In the genomic region with DNA sequence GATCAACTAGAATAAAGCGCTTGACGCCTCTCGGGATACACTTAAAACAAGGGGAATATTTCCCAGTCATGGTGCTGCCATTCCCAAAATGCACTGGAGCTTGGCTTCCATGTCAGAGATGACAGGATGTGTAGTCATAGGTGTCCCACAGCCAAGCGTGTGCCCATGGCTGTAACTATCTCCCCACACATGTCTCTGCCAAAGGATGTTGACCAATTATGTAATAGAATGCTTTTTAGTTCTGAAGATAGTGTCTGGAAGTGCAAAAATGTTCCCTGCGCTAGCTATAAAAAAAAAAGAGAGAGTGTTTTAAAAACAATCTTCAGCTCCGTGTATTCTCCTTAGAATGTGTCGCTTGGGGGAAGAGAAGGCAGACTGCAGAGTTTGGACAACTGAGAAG, we compare ENCODE assay signal across 24 mouse cellular contexts. TPM values are rescaled to one million over a fixed set of nuclear protein-coding genes. Genes with fewer than 3 reads are reported as not detected.
A peak's percentile ranks its signal among the peaks of the same experiment; 100 is the strongest.
DNase-seq lines count a peak whose midpoint lies in the region; TF ChIP-seq lines count a peak whose summit lies in the region.
"Had no signal": no experiment of that assay in that cellular context is flagged by ENCODE, and none has a peak within 500 bp of the region (broad histone marks: within the 10 kb centered on the region; RNA-seq: fewer than 3 reads in every experiment).

No protein-coding gene starts in this region.

- H3K27ac ChIP-seq in left cerebral cortex, adult 2 months: peak overlapping the region; percentile 62
- H3K27ac ChIP-seq: forebrain, embryonic 10.5 days; hindbrain, embryonic 10.5 days; intestine, embryonic 15.5 days; limb, embryonic 13.5 days; liver, embryonic 12.5 days; stomach, postnatal 0 days had no signal

- TF ChIP-seq CTCF in left cerebral cortex, adult 2 months (IDR thresholded peaks at IDR 0.05): no peak

- intact Hi-C loops in left cerebral cortex, adult 2 months (cut with DNase I): loop anchor here (2.0 kb wide), 1 partner anchor 26 kb away; no protein-coding TSS in a partner anchor
- intact Hi-C loops in left cerebral cortex, postnatal 36 days (cut with DNase I): no loop called here

- H3K4me3 ChIP-seq in left cerebral cortex, adult 2 months: no peak overlapping the region
- H3K4me3 ChIP-seq: forebrain, embryonic 10.5 days; hindbrain, embryonic 10.5 days; intestine, embryonic 15.5 days; limb, embryonic 13.5 days; liver, embryonic 12.5 days had no signal

- peak; percentile 38 to 52 for DNase-seq in frontal cortex, postnatal 36 days (ENCODE audit: low spot score in 2 of 2)
- no peak for DNase-seq in frontal cortex, postnatal 10 days (ENCODE audit: low spot score in 2 of 2)
- peak; percentile 29 for DNase-seq in lung, postnatal 10 days
- DNase-seq in lung, postnatal 14 days: no peak
- DNase-seq in left cerebral cortex, adult 2 months (ENCODE audit: extremely low spot score in 1 of 2, low spot score in 2 of 2): peak in 1 of 2 experiments; percentile 34
- peak; percentile 51 to 54 for DNase-seq in left cerebral cortex, postnatal 36 days (ENCODE audit: low spot score in 2 of 2)
- DNase-seq in adrenal gland, postnatal 4 days (ENCODE audit: low spot score in 2 of 2): no peak
- DNase-seq: adrenal gland, postnatal 14 days; cerebellum, adult 11 months; cerebellum, postnatal 14 days; gastrocnemius, postnatal 10 days; heart, adult 11 months; kidney, adult 8-10 months; kidney, postnatal 14 days; lung, adult 2 months; lung, postnatal 4 days; midbrain, embryonic 14.5 days had no signal

RNA-seq across cellular contexts. Expression of gene Slc24a4, which starts 36.1 kb away (rescaled TPM):
- 10 to 100 TPM; 46.4 to 47.2 TPM for total RNA-seq in left cerebral cortex, adult 2 months (2021)
- 10 to 100 TPM; 37.1 to 53.5 TPM for total RNA-seq in left cerebral cortex, postnatal 36 days (2021)
- total RNA-seq in adrenal gland, postnatal 4 days (2021): under 1 TPM; 0.48 to 0.93 TPM
- total RNA-seq: megakaryocyte-erythroid progenitor cell, adult 5-6 weeks had no signal

Comparison
In these comparisons a context has a peak if more than half of its experiments do, and no peak if none do; other contexts are left out.
1. DNase-seq: peak in frontal cortex, postnatal 36 days (2 of 2), lung, postnatal 10 days (single experiment) and left cerebral cortex, postnatal 36 days (2 of 2); none in frontal cortex, postnatal 10 days (0 of 2), lung, postnatal 14 days (single experiment) and adrenal gland, postnatal 4 days (0 of 2).
2. RNA of gene Slc24a4, which starts 36.1 kb away (total RNA-seq): 37.1 to 53.5 TPM in left cerebral cortex, postnatal 36 days and 46.4 to 47.2 TPM in left cerebral cortex, adult 2 months; 0.48 to 0.93 TPM in adrenal gland, postnatal 4 days; every median in the first group is over 10 times any median in the second.